Mouse (Mus musculus): ENCODE results near the gene Cdc42bpb.

Cdc42bpb gene

DNA sequence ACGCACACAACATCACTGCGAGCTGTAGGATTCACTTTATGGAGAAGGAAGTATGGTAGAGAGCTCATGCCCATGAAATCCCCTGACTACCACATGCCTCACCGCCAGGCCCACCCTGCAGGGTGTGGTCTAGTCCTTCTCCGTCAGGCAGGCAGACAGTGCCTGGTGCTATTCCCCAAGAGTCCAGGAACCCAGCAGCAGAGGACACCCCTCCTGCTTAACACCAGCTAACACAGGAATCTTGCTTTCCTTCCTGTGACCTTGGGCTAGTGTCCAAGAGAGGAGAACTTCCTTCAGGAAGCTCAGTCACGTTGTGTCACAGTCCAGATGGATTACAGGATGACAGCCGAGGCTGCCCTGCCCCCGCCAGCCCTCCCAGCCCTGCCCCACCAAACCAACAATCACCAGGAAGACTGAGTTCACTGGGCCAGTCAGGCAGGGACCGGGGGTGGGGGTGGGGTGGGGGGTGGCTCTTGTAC, 9.2 kb upstream of the Cdc42bpb start:
- DNase-seq (ENCODE audit: low read depth, low spot score) = no peak

DNA sequence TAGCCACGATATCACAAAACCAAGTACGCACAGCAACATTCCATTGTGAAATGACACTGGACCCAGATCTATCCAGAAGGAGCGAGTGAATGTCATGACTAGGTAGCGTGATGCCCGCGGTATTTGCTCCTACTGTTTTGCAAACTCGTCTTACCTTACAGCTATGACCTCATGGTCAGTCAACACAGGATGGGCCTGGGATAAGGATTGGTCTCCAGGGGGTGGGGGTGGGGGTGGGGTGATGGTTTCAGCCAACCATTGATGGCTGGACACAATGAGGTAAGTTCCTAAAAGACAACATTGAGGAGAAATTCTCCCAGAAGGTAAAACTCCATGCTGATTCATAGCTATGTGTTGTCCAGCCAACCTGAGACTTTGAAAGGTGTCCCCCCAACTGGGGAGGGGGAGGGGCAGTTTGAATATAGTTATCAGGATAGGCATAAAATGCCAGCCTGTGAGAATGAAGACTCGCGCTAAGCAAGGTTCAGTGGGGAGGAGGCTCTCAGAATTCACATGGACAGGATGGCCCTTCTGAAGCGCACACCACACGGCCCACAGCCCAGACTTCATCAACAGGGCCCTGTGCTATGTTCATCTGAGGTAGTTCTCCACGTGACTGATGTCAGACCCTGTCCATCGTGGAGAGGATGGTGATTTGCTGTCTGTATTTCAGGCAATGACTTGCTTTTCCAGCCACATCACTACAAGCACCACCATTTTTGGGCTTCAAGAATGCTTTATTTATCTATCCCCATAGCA, 8.5 kb upstream of the Cdc42bpb start:
- DNase-seq (ENCODE audit: low read depth, low spot score) = no peak

DNA sequence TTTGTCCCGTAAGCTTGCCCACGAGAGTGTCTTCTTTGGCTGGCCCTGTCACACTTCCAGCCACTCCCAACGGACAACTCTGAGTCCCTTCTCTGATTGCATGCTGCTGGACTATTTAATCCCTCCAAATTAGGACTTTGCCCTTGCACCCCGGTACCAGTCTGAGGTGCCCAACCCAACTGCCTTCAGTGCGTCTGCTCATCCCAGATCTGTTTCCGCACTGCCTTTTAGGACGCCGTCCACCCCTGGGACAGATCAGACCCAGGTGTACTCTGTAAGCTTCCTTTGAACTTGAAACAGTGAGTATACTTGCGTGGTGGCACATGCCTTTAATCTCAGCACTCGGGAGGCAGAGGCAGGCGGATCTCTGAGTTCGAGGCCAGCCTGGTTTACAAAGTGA, 1.3 kb upstream of the Cdc42bpb start:
- DNase-seq (ENCODE audit: low read depth, low spot score) = no peak

DNA sequence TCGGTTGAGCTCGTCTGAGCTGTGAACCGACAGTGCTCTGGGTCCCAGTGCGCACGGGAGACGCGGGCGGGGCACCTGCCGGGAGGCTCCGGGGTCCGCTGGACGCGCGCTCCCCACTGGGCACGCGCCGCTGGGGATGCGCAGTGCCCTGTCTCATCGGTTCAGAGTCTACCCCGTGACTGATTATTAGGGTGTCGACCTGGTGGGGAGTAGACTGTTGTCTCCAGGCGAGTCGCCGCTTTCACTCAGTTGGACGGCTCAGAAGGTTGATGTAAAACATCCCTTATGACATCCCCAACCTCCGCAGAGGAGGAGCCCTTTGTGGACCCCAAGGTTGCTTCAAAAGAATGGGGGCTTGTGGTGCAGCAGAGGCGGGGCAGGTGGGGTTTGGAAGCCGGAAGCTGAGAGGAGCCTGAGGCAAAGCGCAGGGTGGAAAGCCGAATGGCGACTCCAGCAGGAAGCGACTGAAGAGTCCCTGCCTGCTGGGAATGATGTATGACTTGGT, 520 bp upstream of the Cdc42bpb start:
- DNase-seq (ENCODE audit: low read depth, low spot score) = peak; percentile 60

DNA sequence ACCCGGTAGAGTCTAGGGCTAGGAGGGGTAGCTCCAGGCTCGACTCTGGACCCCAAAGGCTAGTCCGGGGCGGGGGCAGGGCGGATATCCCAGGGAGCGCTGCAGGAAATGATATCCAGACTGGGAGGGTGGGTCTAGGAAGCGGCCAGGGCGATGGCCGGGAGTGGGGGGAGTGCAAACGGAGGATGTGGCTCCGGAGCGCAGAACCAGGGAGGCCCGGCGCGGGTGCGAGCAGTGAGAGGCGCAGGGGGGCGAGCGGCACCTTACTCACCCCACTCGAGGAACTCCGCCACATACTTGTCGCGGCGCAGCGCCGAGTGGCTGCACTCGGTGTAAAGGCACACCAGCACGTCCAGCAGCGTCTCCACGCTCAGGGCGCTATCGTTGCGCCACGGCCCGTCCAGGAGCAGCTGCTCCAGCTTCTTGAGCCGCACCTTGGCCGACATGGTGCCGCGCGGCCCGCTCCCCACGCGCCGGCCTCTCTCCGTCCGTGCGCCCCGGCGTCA, 639 bp downstream of the Cdc42bpb start:
- peak; percentile 39 for DNase-seq (ENCODE audit: low read depth, low spot score)

DNA sequence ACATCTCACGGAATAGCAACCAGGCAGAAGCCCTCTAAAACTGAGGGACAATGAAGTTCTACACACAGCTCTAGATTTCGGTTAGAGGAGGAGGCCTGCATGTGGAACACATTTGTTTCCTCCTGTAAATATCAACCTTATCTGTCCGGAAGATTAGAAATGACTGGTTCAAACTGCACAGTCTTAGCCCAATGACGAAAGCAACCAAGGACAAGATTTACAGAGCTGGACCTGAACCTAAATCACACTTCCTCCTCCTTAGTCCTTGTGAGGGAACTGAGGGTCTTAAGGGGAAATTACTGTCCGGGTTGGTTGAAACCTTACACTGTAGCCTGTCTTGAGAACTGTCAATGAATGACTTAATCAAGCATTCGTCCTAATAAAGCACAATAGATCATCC, 1.5 kb downstream of the Cdc42bpb start:
- DNase-seq (ENCODE audit: low read depth, low spot score) = no peak

DNA sequence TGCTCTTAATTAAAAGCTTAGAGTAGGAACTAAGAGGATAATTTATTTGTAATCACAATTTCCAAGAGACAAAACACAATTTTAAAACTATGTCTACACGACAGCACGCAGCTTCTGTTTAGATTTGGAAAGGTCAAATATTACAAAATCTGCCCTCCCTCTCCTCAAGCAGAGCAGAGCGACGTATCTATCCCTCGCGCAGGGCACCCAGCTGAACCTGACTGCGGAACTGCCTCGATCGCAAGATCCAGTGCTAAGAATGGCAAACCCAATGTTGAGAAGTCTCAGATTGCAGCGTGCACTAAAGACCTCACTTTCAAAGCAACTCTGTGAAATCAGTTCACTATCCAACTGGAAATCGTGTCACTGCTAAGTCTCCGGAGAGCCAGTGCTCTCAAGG, 2.0 kb downstream of the Cdc42bpb start:
- DNase-seq (ENCODE audit: low read depth, low spot score) = no peak

DNA sequence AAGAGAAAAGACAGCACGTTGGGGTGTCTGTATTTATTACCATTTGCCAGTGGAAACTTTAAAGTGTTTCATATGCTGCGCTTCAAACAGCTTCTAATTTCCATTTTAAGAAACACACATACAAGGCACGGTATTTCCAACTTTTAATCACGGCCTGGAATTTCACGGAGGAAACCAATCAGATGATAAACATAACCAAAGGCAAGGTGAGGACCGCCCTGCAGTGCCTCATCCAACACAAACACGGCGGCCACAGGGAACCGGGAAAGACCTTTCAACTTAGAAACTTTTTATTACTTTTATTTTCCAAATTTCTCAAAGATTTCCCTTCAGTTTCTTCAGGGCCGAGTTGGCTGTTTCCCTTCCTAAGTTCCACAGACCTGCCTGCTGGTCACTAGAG, 2.8 kb downstream of the Cdc42bpb start:
- no peak for DNase-seq (ENCODE audit: low read depth, low spot score)

DNA sequence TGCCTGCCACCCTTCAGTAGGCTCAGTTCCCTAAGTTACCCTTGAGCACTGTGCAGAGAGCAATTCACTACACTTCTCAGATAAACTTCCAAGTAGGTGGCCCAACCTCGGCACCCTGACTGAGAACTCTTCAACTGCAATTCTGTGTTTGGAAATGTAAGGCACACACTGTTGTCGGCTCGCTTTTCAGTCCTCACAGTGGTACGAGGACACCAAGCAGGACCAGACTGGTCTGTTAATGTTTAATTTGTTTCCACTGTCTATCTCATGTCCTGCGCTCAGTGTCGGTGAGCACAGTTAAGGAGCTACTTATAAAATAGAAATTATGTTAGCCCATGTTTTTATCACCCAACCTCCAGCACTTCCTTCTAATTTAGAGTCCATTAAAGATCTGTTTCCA, 4.1 kb downstream of the Cdc42bpb start:
- DNase-seq (ENCODE audit: low read depth, low spot score) = no peak

DNA sequence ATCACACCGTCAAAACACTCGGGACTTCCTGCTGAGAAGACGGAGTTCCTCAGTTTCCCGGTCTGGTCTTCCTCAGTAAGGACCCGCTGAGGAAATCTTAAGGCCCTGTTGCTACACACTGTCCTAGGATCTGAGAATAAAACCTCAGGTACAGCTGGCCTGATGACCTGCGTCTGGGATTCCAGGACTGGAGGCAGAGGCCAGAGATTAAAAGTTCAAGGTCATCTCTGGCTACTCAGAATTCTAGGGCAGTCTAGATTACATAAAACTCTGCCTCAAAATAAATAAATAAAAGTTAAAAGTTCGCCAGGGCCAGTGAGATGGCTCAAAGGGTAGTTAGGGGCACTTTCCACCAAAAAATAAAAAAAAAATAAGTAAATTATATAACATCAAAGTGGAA, 5.6 kb downstream of the Cdc42bpb start:
- DNase-seq (ENCODE audit: low read depth, low spot score) = no peak

DNA sequence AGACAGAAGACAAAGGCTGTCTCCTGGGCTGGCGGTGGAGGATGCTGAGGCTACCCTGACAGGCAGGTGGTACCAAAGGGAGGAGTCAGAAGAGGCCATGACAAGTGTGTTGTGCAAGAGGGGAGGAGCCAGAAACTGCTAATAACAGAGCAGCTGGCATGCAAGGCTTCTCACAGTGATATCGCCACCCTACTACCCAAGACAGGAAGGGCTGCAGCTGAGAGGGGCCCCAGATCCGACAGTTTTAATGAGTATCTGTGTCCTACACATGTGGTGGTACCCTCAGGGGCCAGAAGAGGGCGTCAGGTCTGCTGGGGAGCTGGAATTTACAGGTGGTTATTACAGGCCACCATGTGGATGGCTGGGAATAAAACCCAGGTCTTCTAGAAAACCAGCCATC, 7.3 kb downstream of the Cdc42bpb start:
- DNase-seq (ENCODE audit: low read depth, low spot score) = no peak

DNA sequence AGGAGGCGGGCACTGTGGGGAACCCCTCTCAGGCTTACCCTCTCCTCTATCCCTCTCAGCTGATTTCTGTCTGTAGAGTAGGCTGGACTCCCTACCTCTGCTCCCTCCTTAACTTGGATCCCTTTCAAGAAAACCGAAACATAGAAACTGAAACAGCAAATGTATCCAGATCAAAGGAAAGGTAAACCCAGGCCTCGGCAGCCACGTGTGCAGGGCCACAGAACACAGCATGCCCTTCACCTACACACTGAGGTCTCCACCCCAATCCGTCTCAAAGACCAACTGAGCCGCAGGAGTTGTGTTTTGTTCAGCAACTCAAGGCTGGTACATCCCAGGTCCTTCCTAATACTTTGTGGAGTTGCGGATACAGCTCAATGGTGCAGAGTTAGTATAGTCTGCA, 10.5 kb downstream of the Cdc42bpb start:
- DNase-seq (ENCODE audit: low read depth, low spot score) = no peak

DNA sequence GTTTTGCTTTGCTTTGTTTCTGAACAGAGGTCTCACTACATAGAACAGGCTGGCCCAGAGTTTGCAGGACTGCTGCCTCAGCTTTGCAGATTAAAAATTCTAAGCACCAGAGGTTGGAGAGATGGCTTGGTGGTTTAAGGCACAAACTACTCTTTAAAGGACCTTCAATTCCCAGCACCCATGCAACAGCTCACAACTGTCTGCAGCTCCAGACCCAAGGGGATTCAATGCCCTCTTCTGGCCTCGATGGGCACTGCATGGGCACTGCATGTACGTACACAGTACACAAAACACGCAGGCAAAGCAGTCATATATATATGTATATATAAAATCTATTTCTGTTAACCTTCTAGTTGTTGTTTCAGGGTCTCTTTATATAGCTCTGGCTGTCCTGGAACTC, 13.3 kb downstream of the Cdc42bpb start:
- DNase-seq (ENCODE audit: low read depth, low spot score) = no peak

DNA sequence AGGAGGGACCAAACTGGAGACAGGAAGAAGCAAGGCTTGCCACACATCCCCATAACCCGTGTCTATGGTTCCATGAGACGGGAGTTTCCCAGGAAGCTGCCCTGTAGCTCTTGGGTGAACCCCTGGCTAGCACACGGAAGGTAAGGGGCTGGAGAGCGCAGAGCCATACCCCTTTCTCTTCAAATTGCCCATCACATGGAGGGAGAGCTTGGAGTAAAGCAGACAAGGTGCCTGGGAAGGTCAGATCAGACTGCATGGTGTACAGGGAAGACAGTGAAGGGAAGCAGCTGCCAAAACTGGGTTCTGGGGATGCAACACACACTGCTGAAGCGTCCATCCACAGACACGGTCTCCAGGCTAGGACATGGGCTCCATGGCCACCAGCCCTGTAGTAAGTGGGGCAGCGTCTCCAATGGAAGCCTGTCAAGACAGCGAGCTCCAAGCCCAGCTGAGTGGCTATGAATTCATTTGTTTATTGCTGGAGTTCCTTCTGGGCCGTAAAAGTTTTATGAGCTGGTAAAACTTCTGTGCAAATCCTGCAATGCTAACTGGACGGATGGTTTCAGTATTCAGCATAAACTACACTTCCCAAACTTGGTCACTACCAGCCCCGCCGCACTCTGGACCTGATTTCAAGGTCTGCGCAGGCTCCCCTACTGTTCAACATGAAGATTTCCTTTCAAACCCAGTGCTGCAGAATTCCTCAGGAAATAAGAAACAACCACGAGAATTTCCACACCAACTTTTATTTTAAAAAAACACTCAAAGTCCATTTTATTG, 16.0 kb downstream of the Cdc42bpb start:
- no peak for DNase-seq (ENCODE audit: low read depth, low spot score)

DNA sequence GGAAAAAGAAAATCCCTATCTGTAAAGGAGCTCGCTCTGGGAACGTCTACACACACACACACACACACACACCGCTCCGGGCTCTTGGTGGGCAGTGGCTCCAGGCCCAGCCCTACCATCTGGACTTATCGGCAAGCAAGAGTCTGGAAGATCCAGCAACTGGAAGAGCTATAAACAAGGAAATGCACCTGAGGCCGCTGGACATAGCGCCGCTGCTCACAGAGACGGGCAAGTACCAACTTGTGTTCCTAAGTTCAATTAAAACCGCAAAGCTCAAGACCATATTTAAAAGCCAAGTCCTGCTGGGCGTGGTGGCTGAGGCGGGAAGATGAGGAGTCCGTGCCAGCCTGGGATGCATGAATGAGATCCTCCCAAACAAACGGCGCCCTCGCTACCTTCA, 16.8 kb downstream of the Cdc42bpb start:
- DNase-seq (ENCODE audit: low read depth, low spot score) = no peak

DNA sequence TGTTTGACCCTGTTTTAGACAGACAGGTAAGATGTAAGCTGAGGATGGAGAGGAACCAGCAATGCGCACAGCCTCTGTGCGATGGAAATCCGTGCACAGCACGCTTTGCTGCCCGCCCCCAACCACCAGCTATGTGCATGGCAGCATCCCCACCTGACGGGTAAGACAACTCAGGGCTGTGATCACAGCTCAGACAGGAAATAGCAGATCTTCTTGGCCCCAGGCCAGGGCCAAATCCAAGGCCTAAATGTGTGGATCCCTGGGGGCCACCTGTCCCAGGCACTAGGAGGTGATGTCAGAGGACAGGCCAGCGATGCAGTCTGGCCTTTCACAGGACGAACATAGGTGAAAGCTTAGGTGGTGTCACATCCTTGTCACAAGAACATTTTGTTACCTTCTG, 21.3 kb downstream of the Cdc42bpb start:
- DNase-seq (ENCODE audit: low read depth, low spot score) = no peak

DNA sequence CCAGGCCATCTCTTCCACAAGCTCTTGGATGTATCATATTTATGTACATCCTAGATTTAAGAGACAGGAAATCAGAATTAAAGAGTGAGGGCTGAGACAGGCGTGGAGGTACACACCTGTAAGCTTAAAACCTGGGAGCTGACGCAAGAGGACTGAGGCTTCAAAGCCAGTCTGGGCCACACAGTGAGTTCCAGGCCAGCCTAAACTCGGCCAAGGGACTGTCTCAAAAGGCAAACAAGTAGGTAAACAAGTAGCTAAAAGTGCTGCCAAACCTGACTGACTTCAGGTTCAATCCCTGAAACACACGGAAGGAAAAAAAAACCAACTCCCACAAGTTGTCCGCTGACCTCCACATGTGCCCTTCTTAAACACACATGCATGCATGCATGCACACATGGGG, 23.4 kb downstream of the Cdc42bpb start:
- no peak for DNase-seq (ENCODE audit: low read depth, low spot score)

DNA sequence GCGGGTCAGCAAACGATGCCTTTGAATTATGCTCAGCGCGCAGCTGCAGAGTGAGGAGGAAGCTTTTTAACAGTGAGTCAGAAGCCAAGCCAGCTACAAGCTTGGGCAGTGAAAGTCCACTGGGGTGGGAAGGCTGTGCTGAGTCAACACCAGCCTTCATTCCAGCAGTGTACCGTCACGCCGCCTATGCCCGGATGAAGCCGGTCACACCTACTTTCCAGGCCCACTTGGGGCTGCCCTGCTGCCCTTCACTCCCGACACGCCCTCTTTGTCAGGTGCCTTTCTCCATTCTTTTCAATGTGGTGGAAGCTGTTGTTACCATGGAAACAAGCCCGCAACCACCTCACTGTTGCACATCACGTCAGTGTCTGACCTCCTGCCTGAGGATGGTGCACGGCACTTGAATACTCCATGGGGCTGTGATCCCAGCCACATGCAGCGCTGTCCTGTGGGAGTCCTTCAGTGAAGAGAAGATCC, 24.0 kb downstream of the Cdc42bpb start:
- DNase-seq (ENCODE audit: low read depth, low spot score) = no peak

DNA sequence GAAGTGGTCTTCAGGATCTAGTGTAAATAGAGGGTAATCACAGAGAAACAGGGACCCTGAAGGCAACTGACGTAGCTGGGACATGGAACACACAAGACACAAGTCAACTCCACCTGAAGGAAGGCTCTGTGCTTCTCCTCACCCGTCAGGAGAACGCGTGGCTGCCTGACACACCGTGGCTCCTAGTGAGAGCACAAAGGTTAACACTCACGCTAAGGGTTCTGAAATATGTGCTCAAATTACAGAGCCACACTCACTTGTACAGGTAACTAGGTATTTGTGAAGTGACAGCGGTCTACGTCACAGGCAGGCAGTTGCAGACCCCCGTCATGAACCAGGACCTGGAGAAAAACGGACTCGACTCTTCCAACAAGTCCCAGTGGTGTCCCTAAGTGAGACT, 24.5 kb downstream of the Cdc42bpb start:
- DNase-seq (ENCODE audit: low read depth, low spot score) = no peak

DNA sequence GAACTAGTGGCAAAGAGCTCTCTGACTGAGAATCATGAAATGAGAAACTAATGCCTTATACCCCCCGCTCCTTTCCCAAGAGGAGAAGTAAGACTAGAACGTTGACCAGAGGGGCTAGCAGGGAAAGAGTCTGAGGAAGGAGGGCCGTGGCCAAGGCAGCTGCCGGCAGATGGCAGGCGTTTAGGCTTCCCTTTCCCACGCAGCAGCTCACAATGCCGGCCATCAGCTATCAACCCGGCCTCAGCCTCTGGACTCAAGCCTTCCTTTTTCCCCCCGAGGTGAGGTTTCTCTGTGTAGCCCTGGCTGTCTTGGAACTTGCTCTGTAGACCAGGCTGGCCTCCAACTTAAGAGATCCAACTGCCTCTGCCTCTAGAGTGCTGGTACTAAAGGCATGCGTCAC, 25.0 kb downstream of the Cdc42bpb start:
- DNase-seq (ENCODE audit: low read depth, low spot score) = no peak

DNA sequence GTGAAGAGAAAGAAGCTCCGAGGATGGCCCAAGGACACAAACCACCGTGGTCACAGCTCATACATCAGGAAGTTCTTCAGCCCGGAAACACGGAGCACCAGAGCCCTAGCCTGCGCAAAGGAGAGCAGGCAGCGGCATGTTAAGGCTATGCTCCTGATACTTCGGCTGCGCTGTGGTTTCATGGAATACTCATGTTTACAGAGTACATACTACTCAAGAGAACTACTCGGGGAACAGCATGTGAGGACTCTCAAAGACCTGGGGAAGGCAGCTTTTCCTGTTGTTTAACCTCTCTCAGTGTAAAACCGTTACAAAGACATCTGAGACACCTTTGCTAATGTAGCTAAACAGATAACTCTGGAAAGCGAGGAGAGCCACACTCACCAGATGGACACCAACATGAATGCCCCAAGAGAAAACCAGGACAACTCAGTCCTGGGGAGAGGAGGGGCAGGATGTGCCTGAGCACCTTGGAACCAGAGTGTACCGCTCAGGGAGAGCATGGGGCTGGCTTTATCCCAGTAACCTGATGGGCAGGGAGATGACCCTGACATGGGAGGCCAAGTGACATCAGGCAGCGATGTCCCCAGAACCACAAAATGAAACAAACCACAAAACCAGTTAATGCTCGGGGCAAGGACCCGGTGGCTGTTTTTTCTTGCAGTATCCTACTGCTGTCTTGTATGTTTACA, 27.8 kb downstream of the Cdc42bpb start:
- no peak for DNase-seq (ENCODE audit: low read depth, low spot score)

DNA sequence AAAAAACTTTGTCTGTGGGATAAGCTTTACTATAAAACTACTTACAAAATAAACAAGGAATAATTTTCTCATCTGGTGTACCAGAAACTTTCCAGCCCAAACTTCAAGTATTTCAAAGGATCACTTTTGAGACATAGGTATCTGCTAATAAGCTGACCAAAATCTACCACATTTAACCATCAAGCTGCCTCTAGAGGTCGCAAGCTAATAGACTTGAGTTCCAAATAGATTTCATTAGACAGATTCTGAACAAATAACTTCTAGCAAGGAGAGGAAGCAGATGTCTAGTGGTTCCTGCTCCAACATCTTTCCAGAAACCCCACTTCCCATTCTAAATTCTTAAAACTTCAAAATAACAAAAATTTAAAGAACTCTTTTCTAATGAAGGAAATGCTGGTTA, 33.6 kb downstream of the Cdc42bpb start:
- no peak for DNase-seq (ENCODE audit: low read depth, low spot score)
